Mouse (Mus musculus): Measurements from ENCODE around the gene Krtap3-2.
A peak's percentile ranks its signal among the peaks of the same experiment; 100 is the strongest.
"Not testable (repeated sequence)": the region's sequence is repeated elsewhere in the genome, so short reads cannot be mapped to it uniquely, and the experiment has no call there.

Krtap3-2 gene

DNA sequence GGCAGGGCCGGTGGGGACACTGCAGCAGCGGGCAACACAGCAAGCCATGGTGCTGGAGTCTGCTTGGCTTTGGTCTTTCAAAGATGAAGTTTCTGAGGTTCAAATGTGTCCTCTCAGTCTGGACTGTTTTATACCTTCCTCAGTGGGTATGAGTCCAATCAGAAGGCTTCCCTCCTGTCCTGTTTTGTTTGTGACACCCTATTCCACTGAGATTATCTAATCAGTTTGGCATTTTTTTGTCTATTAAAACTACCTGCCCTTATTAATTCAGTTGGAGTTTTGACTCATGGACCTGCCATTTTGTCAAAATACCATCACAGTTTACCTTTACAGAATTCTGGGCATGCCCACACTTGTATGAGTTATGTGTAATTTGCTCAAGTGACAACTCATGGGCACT lies at the start of gene Krtap3-2:
Gene Krtap3-2, minus strand, starts transcription at position 101 of the 400 bp plus-strand sequence.
- DNase-seq: no peak

DNA sequence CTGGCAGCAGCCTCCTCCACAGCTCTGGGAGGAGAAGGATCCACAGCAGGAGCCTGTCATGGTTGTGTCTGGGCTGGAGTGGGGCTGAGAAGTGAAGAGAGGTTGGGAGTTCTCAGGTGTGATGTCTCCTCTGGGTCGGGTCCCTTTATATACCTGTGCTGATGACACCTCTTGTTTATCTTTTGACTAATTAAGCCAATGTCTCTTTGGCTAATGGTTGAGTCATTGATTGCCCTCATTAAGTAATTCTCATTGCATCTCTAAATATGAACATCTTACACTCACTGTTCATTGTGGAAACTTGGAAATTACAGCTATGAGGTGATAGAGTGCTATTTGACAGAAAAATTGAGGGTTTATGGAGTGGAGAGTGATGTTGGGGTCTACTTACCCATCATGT lies 46.6 kb upstream of the Krtap3-2 start, which contains the start of gene Gm11938:
Gene Gm11938, minus strand, starts transcription at position 101 of the 400 bp plus-strand sequence.
- DNase-seq: not testable (repeated sequence)

DNA sequence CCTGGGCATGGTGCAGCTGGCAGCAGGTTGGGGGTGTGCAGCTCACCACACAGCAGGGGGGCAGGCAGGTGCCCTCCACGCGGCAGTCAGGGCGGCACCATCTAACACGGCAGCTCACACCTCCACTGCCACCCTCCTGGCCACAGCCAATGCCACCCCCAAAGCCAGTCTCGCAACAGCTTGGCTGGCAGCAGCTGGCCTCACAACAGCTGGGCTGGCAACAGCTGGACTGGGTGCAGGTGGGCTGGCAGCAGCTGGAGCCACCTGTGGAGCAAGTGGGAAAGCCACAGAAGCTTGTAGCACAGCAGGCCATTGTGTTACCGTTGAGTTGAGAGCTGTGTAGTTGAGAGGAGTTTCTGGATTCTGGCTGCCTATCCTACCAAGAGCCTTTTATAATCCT lies 41.1 kb upstream of the Krtap3-2 start, which contains the start of gene Krtap9-3:
Gene Krtap9-3, minus strand, starts transcription at position 364 of the 400 bp plus-strand sequence.
- DNase-seq: not testable (repeated sequence)

DNA sequence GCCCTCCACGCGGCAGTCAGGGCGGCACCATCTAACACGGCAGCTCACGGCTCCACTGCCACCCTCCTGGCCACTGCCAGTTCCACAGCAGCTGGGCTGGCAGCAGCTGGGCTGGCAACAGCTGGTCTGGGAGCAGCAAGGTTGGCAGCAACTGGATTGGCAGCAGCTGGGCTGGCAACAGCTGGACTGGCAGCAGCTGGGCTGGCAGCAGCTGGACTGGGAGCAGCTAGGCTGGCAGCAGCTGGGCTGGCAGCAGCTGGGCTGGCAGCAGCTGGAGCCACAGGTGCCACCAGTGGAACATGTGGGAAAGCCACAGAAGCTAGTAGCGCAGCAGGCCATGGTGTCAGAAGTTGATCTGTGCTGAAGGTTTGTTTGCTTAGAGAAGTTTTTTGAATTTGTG lies 34.3 kb upstream of the Krtap3-2 start, which contains the start of gene Krtap1-3:
Gene Krtap1-3, minus strand, starts transcription at position 359 of the 400 bp plus-strand sequence.
- DNase-seq: no peak

DNA sequence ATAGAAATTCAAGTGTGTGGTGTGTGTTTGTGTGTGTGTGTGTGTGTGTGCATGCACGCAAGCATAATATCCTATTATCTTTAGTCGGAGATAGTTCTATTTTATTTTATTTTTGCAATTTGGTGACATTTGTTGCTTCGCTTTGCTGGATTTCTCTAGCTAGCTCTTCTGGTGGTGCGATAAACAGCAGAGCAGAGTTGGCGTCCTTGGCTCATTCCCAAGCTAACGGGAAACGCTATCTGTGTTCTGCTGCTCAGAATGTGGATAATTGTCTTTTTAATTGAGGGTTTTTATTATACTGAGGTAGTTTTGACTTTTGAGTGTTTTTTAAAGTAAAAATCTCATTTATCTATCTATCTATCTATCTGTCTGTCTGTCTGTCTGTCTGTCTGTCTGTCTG lies 28.4 kb upstream of the Krtap3-2 start:
- DNase-seq: no peak

DNA sequence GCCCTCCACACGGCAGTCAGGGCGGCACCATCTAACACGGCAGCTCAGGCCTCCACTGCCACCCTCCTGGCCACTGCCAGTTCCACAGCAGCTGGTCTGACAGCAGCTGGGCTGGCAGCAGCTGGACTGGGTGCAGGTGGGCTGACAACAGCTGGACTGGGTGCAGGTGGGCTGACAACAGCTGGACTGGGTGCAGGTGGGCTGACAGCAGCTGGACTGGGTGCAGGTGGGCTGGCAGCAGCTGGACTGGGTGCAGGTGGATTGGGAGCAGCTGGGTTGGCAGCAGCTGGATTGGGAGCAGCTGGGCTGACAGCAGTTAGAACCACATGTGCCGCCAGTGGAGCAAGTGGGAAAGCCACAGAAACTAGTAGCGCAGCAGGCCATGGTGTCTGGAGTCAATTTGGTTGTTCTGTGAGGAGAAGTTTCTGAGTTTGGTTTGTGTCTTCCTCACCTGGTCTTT lies 26.6 kb upstream of the Krtap3-2 start, which contains the start of gene Krtap1-4:
Gene Krtap1-4, minus strand, starts transcription at position 410 of the 460 bp plus-strand sequence.
- no peak for DNase-seq

DNA sequence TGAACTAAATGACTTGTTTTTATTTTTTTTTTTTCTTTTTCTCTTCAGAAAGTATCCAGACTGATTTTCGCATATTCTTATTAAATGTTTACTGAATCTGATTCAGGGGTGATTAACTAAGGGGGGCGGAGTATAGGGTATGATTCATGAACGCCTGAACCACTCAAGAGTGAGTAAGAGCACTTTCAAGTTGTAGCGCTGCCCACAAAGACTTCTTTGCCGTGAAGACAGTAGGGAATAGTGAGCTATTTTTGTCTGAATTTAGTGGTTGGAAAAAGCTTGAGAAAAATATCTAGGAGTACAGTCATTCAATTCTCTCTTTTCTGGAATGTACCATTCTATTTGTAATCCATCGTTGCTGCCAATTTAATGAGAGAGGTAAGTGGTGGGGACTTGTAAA lies 24.9 kb upstream of the Krtap3-2 start:
- DNase-seq: no peak

DNA sequence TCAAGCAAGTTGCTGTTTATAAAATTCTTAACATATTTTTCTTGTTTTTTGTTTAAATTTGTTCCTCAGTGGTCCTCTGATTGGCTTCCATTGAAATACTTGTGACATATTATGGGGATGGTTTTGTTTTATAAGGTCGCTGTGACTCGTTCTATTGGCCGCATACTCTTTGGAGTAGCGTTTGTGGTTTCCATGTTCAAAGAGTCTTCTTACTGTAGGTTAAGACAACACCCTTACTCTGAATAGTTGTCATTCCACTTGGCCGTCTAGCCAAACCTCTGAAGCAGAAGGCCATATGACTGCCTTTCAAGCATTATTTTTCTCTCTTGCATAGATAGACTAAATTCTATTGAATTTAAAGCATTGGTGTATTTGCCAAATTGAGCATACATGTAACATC lies 24.4 kb upstream of the Krtap3-2 start:
- no peak for DNase-seq

DNA sequence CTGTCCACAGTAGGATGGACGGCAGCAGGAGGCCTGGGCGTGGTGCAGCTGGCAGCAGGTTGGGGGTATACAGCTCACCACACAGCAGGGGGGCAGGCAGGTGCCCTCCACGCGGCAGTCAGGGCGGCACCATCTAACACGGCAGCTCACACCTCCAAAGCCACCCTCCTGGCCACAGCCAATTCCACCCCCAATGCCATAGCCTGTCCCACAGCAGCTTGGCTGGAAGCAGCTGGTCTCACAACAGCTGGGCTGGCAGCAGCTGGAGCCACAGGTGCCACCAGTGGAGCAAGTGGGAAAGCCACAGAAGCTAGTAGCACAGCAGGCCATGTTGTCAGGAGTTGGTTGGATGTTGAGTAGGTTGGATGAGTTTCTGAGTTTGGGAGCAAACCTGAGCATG lies 24.0 kb upstream of the Krtap3-2 start, which contains the start of gene Krtap1-5:
Gene Krtap1-5, minus strand, starts transcription at position 381 of the 400 bp plus-strand sequence.
- no peak for DNase-seq

DNA sequence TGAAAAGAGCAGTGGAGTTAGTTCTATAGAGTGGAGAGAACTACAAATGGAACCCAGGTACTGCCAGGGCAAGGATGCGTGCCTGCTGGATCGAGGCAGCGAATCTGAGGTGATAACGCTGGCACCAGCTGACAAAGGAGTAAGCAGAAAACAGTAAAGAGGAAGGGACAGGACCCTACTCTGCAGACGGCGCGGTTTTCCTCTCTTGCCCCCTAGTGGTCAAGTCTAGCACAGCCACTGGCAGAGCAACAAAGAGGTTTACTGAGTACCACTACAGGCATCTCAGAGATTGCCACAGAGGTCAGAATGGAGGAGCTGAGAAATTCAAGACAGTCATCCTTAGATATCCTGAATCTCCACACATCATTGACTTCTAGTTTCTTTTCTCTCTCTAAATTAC lies 17.5 kb upstream of the Krtap3-2 start:
- DNase-seq: peak; percentile 80

DNA sequence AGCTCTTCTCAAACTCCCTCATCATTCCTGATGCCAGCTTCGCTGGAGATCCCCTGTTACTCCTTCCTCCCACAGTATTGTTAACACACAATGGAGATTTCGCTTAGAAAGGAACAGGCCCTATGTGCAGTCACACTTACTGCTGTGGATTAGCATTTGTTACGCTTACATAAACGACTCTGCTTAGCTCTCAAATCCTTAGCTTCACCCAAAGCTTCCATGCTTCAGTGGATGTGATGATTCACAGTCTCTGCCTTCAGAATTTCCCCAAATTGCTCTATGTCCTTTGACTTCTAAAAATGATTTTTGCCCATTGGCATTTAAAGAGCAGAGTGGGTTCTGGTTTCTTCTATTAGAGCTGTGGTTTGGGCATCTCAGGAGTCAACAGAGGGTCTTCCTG lies 16.5 kb upstream of the Krtap3-2 start:
- no peak for DNase-seq

DNA sequence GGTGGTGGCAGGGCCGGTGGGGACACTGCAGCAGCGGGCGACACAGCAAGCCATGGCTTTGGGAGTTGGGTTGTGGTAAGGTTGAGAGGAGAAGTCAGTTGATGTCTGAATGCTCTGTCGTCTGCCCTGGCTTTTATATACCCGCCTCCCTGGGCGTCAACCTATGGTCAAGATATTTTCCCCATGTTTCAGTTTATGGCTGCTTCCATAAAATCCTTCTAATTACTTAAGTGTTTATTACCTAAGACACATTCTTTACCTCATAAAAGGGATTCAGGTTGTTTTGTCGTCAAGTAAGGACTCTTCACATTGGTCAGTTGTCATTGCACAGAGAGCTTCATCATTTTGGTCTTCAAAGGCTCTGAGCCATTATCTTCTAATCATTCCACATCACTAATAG lies 9.9 kb upstream of the Krtap3-2 start, which contains the start of gene Krtap3-1:
Gene Krtap3-1, minus strand, starts transcription at position 101 of the 400 bp plus-strand sequence.
- DNase-seq: no peak

DNA sequence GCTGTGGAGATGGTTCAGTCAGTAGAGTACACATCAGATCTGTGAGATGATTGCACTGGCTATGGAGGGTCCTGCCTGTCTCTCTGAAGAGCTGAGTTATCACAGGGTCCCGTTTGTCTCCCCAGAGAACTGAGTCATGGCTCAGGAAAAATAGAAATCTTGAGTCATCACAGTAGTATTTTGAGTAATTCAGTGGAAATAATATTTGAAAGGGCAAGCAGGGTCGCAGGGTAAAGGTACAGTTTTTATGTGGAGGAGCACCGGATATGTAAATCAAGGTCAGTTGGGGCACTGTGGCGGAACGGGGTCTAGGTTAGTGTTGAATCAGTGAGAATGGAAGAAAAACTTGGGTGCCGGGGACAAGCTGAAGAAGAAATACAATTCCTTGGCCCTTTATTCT lies 5.9 kb upstream of the Krtap3-2 start:
- no peak for DNase-seq

DNA sequence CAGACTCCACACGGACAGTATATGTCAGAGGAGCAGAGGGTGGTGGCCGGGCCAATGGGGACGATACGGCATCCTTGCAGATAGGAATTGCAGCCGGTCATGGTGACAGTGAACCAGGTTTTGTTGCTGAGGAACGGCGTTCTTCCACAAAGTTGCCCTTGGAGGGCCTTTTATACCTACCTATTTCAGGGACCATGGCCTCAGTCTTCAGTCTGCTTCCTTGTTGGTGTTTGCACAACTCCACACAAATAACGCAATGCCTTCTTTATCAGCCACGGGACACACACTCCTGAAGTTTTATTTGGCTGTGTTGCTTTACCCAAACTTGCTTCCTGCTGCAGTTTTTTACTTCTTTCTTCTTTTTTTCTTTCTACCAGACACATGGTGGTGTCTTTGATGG lies 2.7 kb upstream of the Krtap3-2 start, which contains the start of gene Gm11939:
Gene Gm11939, minus strand, starts transcription at position 101 of the 400 bp plus-strand sequence.
- DNase-seq: no peak

DNA sequence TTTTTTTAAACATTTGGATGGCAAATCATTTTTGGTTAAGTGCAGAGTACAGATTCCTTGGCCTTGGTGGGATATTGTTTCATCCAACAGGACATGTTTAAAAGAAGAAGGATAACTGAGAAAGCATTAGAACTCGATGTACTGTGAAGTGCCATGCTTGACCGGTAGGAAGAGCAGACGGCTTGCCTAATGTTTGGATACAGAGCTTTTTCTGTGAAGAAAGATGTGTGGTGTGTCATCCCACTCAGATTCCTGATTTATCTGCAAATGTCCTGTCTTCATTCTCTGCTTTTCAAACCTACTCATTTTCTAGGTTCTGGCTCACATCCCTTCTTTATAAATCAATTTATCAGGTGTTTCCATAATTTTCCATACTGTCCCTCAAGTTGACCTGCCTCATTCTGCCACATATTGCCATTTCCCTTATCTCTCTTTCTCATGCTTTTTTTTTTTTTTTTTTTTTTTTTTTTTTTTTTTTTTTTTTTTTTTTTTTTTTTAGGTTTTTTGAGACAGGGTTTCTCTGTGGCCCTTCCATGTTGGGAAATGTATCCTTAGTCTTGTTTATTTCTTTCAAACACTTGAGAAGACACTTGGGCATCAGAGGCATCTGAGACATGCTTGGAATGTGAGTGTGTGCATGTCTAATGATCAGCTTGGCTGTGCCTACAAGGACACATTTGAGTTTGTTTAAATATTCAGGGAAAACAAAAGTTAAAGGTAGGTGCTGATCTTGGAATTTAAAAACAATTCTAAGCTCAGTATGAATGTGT lies 1.5 kb upstream of the Krtap3-2 start:
- no peak for DNase-seq

DNA sequence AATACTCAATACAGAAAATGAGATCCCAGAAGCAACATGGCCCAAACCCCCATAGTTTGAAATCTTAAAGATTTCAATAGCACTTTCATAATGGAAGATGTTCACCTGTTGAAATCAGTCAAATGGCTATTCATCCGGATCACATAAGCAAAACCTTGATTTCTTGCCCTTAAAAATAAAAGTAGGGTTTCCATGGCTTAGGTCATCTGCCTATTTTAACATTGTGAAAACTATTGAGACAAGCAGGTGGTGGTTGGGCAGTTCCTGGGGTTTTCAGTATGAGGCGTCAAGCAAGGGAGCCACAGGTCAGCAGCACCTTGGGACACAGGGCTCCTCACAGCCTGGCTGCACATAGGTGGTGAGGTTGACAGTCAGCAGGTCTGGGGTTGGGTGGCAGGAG lies 458 bp downstream of the Krtap3-2 start:
- no peak for DNase-seq

DNA sequence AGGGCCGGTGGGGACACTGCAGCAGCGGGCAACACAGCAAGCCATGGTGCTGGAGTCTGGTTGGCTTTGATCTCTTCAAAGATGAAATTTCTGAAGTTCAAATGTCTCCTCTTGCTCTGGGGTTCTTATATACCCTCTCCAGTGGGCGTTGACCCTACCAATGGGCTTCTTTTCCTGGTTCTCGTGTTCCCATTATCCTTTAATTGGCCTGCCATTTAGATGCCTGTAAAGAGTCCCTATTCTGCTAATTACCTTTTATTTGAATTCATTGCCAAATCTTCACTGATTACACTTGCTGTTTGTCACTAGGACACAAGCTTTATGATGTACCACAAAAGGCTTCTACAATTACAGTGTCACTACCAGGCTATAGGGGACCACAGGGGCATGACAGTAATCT lies 5.9 kb downstream of the Krtap3-2 start, which contains the start of gene Krtap3-3:
Gene Krtap3-3, minus strand, starts transcription at position 101 of the 400 bp plus-strand sequence.
- no peak for DNase-seq

DNA sequence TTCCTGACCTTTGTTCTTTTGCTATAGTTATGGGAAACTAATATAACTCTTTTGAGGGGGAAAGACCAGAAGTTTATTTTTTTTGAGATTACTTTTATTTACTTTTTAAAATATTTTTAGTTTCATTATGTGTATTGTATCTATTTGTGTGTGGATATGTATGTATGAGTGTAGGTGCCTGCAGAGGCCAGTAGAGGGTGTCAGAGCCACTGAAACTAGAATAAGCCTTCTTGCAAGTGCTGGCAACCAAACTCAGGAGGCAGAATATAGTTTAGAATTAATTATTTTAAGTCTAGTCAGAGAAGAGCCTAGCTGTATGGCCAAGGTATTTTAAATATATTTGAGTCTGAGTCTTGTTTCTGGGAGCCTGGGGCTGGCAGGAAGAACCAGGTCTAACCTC lies 8.8 kb downstream of the Krtap3-2 start:
- no peak for DNase-seq

DNA sequence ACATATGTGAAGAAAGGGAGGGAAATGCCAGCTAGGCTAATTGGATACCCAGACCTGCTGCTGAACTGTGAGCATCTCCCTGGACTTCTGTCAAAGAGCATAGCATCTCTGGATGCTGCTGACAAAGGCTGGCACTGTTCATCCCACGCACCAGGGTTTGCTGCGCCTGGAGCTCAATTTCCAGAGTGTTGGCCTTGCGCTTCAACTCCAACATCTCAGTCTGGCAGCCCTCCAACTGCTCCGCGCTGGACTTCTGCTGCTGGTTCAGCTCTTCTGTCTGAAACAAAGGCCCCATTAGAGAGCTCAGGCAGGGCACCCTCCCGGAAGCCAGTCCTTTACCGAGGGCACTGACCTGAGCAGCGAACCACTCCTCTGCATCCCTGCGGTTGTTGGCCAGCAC lies 16.9 kb downstream of the Krtap3-2 start:
- peak; percentile 6 for DNase-seq

DNA sequence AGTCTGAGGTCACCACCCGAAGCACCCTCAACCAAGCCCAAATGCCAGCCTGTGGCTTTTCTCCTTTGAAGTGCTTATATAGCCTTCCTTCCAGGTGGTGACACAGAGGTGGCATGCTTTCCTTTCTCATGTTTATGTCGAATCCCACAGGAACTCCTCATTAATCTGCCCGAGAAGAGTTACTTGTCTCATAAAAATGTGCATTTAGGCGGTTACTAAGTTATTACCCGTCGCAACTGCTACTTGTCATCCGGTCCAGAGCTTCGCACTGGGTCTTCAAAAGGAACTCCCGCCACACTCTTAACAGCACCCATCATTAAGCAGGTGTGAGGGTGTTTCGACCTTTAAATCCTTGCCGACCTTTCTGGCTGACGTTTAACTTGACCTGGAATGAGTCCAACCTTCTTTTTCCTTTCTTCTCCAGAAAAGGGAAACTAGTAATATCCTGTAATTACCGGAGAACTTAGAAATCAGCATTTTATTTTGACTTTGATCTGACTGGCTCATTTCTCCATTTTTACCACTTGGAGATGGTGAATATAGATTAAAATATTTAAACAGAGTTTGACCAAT lies 35.3 kb downstream of the Krtap3-2 start, which contains the start of gene Krt39:
Gene Krt39, minus strand, starts transcription at position 51 of the 573 bp plus-strand sequence.
- DNase-seq: no peak

DNA sequence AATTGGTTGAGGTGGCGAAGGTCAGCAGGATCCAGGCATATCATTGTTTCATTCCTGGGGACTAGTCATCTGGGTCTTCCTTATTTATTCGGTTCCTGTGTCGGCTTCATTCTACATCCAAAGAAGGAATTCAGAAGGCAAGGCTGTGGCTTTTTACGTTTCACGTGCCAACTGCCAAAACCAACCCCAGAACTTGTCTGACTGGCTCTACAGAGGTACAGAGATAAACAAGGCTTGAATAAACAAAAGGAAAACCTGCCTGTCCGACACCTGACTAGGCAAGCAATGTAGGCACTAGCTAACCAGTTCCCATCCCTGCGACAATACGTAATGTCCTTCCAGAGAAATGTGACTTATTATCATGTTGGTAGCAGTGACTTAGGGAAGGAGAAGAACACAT lies 42.6 kb downstream of the Krtap3-2 start:
- DNase-seq: no peak

All from lung, postnatal 14 days (tissue).